Mouse (Mus musculus): ENCODE data around the gene Krtap19-1.

DNA sequence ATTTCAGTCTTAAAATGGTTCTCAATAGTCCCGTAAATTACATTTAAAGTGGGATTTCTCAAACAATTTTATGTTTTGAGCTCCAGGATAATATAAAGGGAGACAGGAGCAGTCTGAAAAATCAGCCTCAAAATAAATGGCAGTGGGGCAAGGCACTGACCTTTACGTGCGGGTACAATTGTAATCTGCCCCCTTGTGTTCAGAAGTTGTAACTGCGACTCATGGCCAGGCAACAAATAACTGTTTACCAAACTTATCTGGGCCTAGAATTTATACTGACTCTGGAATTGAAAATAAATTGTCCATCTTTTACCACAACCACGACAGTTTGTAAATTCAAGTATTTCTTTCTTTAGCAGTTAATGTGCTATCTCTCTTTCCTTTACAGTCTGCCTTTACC is 17.8 kb downstream of the Krtap19-1 start:
- TF ChIP-seq GATA1 (IDR thresholded peaks at IDR 0.05; ENCODE audit: borderline replicate concordance, low read length) (no peak), FLI1 (IDR thresholded peaks at IDR 0.05; ENCODE audit: low read length) (no peak)
